Mouse (Mus musculus): ENCODE data around the gene Bcar1.

DNA sequence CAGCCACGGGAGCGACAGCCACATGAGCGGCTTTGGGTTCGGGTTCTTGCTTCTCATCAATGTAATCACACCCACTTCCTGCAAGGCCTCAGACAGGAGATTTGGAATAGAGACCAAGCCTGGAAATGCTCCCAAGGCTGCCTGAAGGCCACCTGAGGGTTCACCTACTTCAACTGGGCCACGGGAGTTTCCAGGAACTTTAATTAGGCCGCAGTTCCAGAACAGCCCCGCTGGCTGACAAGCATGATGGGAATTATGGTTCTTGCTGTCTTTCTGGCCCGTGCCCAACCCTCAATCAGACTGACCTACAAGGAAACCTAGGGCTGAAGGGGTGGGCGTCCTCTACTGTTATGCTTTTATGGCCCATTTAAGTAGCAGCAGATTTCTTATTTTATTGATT lies 28.5 kb upstream of the Bcar1 start:
- TF ChIP-seq POLR2A (IDR thresholded peaks at IDR 0.05; ENCODE audit: insufficient read depth, low read depth, low read length) (no peak), CTCF (IDR thresholded peaks at IDR 0.05; ENCODE audit: insufficient read depth, low read depth, low read length) (no peak)

All from olfactory bulb, adult 2 months (tissue).